Mouse (Mus musculus) kidney, postnatal 25 days (tissue): ENCODE measurements at regions not wholly inside any gene's neighbourhood (a gene's known extent, or its start where the extent isn't known, plus 50 kb on each side); places are given as distances from the start of the nearest gene placed in this dataset.

Experiments
- DNase-seq, 2 experiments: peaks; one replicate each; pipeline ENCODE4 v3.0.0; 2021; ENCODE audit warnings: mixed read lengths in 2 of 2

GRCm38 (mm10) chr13:46350075-46350747, 68.0 kb upstream of the Rbm24 start:
- DNase-seq, result peak in 1 of 2 experiments; percentile 34

DNA sequence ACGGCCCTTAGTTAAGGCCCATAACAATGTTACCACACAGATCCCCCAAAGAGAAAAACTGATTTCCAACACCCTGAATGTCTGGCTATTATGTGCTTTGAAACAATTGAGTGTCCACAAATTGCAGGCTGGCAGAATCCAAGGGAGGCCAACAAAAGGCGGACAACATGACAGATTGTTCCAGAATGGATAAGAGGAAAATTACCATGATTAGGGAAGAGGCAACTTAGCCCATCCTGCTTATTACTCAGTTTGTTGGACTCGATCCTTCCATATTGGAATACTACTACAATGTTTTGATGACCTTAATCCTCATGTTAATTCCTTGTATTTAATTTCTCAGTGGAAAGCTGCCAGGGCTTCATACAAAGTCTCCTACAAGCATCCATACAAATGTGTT, 62.9 kb upstream of the Rbm24 start:
- no peak for DNase-seq

DNA sequence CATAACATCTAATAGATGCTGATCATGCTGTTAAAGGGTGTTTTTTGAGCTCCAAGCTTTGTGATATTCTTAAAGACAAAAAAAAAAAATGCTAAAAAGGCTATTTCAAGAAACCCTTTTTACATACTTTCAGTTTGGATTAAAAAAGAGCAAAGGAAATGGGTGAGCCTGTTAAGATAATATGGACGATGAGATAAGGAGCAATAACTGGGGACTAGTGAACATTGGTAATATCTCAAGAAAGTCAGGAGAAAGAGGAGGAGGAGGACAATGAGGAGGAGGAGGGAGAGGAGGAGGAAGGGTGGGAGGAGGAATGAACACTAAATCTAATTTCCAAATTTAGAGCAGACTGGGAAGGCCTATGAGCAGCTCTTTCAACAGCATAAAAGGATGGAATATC, 62.3 kb upstream of the Rbm24 start:
- no peak for DNase-seq

DNA sequence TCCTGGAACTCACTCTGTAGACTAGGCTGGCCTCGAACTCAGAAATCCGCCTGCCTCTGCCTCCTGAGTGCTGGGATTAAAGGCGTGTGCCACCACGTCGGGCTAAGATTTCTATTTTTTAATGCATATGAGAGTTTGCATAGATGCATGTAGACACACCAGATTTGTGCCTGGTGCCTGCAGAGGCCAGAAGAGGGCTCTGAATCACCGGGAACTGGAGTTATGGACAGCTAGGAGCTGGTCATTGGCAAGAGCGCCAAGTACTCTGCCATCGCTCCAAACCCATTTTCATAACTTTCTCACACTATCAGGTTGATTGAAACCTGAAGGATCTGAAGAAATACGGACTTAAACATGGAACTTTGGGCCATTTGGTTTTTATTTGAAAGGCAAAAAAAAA, 61.2 kb upstream of the Rbm24 start:
- DNase-seq, result no peak

- DNase-seq, result no peak
These were observed 57.6 kb upstream of the Rbm24 start for GRCm38 (mm10) chr13:46360495-46361120.

DNA sequence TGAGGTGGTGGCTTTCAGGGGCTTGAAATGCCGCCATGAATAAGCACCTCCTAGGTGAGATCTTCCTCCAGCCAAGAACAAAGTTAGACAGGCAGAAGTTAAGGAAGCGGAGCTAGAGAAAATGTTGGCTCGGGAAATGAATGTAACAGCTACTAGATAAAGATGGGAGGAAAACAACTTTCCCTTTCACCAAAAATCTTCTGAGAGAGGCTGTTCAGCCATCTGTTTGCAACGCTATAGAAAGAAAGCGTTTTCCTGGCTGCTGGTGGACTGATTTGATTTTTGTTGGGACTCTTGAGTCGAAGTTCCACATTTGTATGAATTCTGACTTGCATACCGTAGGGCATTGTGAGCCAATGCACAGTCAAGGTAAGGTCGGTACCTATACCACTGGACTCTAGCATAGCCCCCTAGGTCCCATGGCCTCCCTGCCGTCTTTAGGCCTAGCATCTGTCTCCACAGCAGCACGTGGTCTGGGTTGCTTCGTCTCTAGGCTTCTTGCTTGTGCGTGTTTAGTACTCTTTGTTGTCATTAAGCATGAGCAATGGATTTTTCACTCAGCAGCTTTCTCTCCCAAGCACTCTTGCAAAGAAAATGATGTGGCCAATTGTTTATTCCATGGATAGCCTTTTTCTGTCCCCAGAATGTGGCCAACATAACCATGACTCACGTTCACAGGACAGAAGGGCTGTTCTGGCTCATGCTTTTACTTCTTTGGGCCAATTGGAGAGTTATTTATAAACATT, 54.6 kb upstream of the Rbm24 start:
- DNase-seq, result no peak

DNA sequence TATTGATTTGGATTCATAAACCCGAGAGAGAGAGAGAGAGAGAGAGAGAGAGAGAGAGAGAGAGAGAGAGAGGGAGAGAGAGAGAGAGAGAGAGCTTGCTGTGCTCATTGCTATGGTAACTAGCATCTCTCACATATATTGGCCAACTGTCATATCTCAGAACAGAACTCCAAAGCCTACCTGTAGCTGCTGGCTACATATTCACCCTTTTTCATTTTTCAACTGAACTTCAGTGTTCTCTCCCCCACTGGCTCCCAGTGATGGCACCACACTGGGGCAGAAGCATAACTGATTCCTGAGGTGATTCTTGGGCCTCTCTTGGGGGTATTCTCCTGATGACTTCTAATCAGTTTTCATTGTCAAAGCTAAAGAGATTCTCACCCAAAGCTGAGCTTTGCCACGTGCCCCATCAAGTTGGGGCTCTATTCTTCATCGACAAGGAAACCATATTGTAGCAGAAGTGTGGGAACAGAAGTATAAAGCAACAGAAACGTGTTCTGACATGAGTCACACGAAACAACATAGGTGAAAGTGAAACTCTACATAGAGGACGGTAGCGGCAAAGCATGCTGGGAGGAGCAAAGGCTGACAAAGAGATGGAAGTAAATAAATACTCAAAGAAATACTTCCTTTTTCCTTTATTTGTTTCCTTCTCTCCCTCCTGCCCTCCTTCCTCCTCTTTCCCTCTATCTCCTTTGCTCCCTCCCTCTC, 53.9 kb upstream of the Rbm24 start:
- no peak for DNase-seq

GRCm38 (mm10) chr13:46365292-46365691, 52.9 kb upstream of the Rbm24 start:
- DNase-seq, result no peak
